Mouse (Mus musculus) limb, embryonic 12.5 days (tissue): Measurements from ENCODE around the gene Arrdc2. TPM values are rescaled to one million over a fixed set of nuclear protein-coding genes. Genes with fewer than 3 reads are reported as not detected.

Experiments
- ATAC-seq: fragments of 200-750 bp; cut with Nextera tagmentation; 2 replicates; pipeline ENCODE4 v1.8.0; 2017; ENCODE audit warnings: low read depth, moderate TSS enrichment; ENCODE audit not compliant: insufficient number of reproducible peaks, insufficient read depth, low FRiP score, low TSS enrichment
- H3K27ac ChIP-seq: fragments of 300-500 bp; sonication (generic); 2 replicates; pipeline ENCODE4 v1.5.1; 2016; ENCODE audit warnings: mild to moderate bottlenecking, moderate library complexity
- H3K27me3 ChIP-seq: fragments of 300-500 bp; sonication (generic); 2 replicates; pipeline ENCODE4 v1.6.1; 2016; ENCODE audit warnings: mild to moderate bottlenecking, moderate library complexity
- H3K36me3 ChIP-seq: fragments of 300-500 bp; sonication (generic); 2 replicates; pipeline ENCODE4 v1.6.1; 2016; ENCODE audit warnings: mild to moderate bottlenecking, moderate library complexity
- H3K4me1 ChIP-seq: fragments of 300-500 bp; sonication (generic); replicated peaks from 2 replicates; pipeline ENCODE4 v1.6.1; 2016
- H3K4me2 ChIP-seq: fragments of 300-500 bp; sonication (generic); 2 replicates; pipeline ENCODE4 v1.6.1; 2016; ENCODE audit warnings: mild to moderate bottlenecking, moderate library complexity
- H3K4me3 ChIP-seq: fragments of 300-500 bp; sonication (generic); replicated peaks from 2 replicates; pipeline ENCODE4 v1.5.1; 2016; ENCODE audit warnings: mild to moderate bottlenecking
- H3K9ac ChIP-seq: fragments of 300-500 bp; sonication (generic); replicated peaks from 2 replicates; pipeline ENCODE4 v1.6.1; 2016; ENCODE audit warnings: mild to moderate bottlenecking, moderate library complexity
- H3K9me3 ChIP-seq: fragments of 300-500 bp; sonication (generic); 2 replicates; pipeline ENCODE4 v1.6.1; 2016; ENCODE audit warnings: mild to moderate bottlenecking, moderate library complexity
- WGBS: fragments of 180-500 bp; shearing (Covaris S2); methylation state at CpG from one replicate; pipeline ENCODE4 v1.1.7; 2016; 5-methylcytosine and 5-hydroxymethylcytosine counted together
- polyA plus RNA-seq: library from polyadenylated mRNA; unstranded; fragments of >200 nt; fragmentation: Nextera tagmentation; extraction: Ambion mirVana; gene quantifications from 2 replicates; pipeline ENCODE4 v1.2.1, GENCODE M21; 2016

Gene Arrdc2
- 5.3 and 6.4 TPM in 2 replicates for polyA plus RNA-seq

GRCm38 (mm10) chr8:70839408-70840351 lies at the start of gene Arrdc2:
Arrdc2 (minus strand) TSS chr8:70839720.
- peaks cover 11% of the 10 kb centered on the region for H3K36me3 ChIP-seq
- peak within 1 kb of the TSS; percentile 80 for H3K4me2 ChIP-seq
- peaks cover 16% of the 10 kb centered on the region for H3K4me1 ChIP-seq
- peak within 1 kb of the TSS; percentile 75 for H3K9ac ChIP-seq
- peak; percentile 96 for ATAC-seq
- H3K27ac ChIP-seq, result peak within 1 kb of the TSS; percentile 85
- H3K9me3 ChIP-seq, result no peaks in the 10 kb centered on the region
- peak within 1 kb of the TSS; percentile 67 for H3K4me3 ChIP-seq
- WGBS, result 3% methylated on average over 55 of the region's 55 CpGs
- peaks cover 5% of the 10 kb centered on the region; the same call in 1 of the 2 replicates for H3K27me3 ChIP-seq

GRCm38 (mm10) chr8:70887669-70888068 lies 48.1 kb upstream of the Arrdc2 start:
- H3K27me3 ChIP-seq, result peaks cover 59% of the 10 kb centered on the region
- WGBS, result 2% methylated on average over 16 of the region's 18 CpGs

GRCm38 (mm10) chr8:70885612-70886011 lies 46.1 kb upstream of the Arrdc2 start:
- H3K9me3 ChIP-seq, result no peaks in the 10 kb centered on the region
- H3K36me3 ChIP-seq, result no peaks in the 10 kb centered on the region
- no peak for ATAC-seq
- H3K4me3 ChIP-seq, result no peak overlapping the region
- H3K4me1 ChIP-seq, result peaks cover 6% of the 10 kb centered on the region
- no peak overlapping the region for H3K4me2 ChIP-seq
- no peak overlapping the region for H3K27ac ChIP-seq
- no peak overlapping the region for H3K9ac ChIP-seq
- H3K27me3 ChIP-seq, result peaks cover 38% of the 10 kb centered on the region
- 14% methylated on average over 12 of the region's 12 CpGs for WGBS

More at GRCm38 (mm10) chr8:70887669-70888068, 48.1 kb upstream of the Arrdc2 start:
- H3K4me1 ChIP-seq, result peaks cover 18% of the 10 kb centered on the region
- ATAC-seq, result no peak
- H3K9me3 ChIP-seq, result no peaks in the 10 kb centered on the region
- no peak overlapping the region for H3K9ac ChIP-seq
- no peak overlapping the region for H3K27ac ChIP-seq
- no peaks in the 10 kb centered on the region for H3K36me3 ChIP-seq
- no peak overlapping the region for H3K4me3 ChIP-seq
- 0 out of 2 replicates have a peak overlapping the region, but pooled peaks have one; percentile 13 for H3K4me2 ChIP-seq

- Histone ChIP-seq H3K9ac (no peak overlapping the region), H3K4me3 (no peak overlapping the region), H3K27me3 (peaks cover 31% of the 10 kb centered on the region), H3K4me2 (no peak overlapping the region), H3K36me3 (no peaks in the 10 kb centered on the region), H3K27ac (no peak overlapping the region), H3K4me1 (peaks cover 16% of the 10 kb centered on the region), H3K9me3 (no peaks in the 10 kb centered on the region)
- no peak for ATAC-seq
- WGBS, result 89% methylated on average over 10 of the region's 10 CpGs
Measured at GRCm38 (mm10) chr8:70884683-70885082, 45.2 kb upstream of the Arrdc2 start.

- H3K27me3 ChIP-seq, result peaks cover 27% of the 10 kb centered on the region
- H3K9ac ChIP-seq, result no peak overlapping the region
- ATAC-seq, result no peak
- H3K4me2 ChIP-seq, result no peak overlapping the region
- H3K27ac ChIP-seq, result no peak overlapping the region
- no peaks in the 10 kb centered on the region for H3K36me3 ChIP-seq
- H3K4me3 ChIP-seq, result no peak overlapping the region
- 87% methylated on average over 4 of the region's 4 CpGs for WGBS
- peaks cover 20% of the 10 kb centered on the region for H3K4me1 ChIP-seq
- H3K9me3 ChIP-seq, result no peaks in the 10 kb centered on the region
Measured at GRCm38 (mm10) chr8:70884186-70884585, 44.7 kb upstream of the Arrdc2 start.

GRCm38 (mm10) chr8:70880546-70880945 lies 41.0 kb upstream of the Arrdc2 start:
- no peaks in the 10 kb centered on the region for H3K9me3 ChIP-seq
- peaks cover 13% of the 10 kb centered on the region; the same call in 1 of the 2 replicates for H3K27me3 ChIP-seq
- peak overlapping the region; percentile 2; the same call in 1 of the 2 replicates for H3K4me2 ChIP-seq
- no peak overlapping the region for H3K4me3 ChIP-seq
- H3K9ac ChIP-seq, result 0 out of 2 replicates have a peak overlapping the region, but pooled peaks have one; percentile 12
- H3K36me3 ChIP-seq, result no peaks in the 10 kb centered on the region
- no peak for ATAC-seq
- H3K27ac ChIP-seq, result peak overlapping the region; percentile 54; the same call in 1 of the 2 replicates
- H3K4me1 ChIP-seq, result peaks cover 17% of the 10 kb centered on the region
- WGBS, result 29% methylated on average over 11 of the region's 11 CpGs

- Histone ChIP-seq H3K9ac (peak overlapping the region; percentile 40), H3K4me3 (no peak overlapping the region), H3K27ac (peak overlapping the region; percentile 54), H3K9me3 (no peaks in the 10 kb centered on the region), H3K36me3 (no peaks in the 10 kb centered on the region), H3K4me2 (peak overlapping the region; percentile 2; the same call in 1 of the 2 replicates), H3K4me1 (peaks cover 17% of the 10 kb centered on the region), H3K27me3 (peaks cover 10% of the 10 kb centered on the region; the same call in 1 of the 2 replicates)
- ATAC-seq, result peak; percentile 32; the same call in 1 of the 2 replicates
- WGBS, result 8% methylated on average over 4 of the region's 4 CpGs
Measured at GRCm38 (mm10) chr8:70880126-70880525, 40.6 kb upstream of the Arrdc2 start.

- Histone ChIP-seq H3K27ac (peak overlapping the region; percentile 54; the same call in 1 of the 2 replicates), H3K4me2 (no peak overlapping the region), H3K9ac (no peak overlapping the region), H3K4me3 (no peak overlapping the region), H3K4me1 (peaks cover 17% of the 10 kb centered on the region), H3K9me3 (no peaks in the 10 kb centered on the region), H3K36me3 (no peaks in the 10 kb centered on the region), H3K27me3 (peaks cover 5% of the 10 kb centered on the region; the same call in 1 of the 2 replicates)
- WGBS, result 51% methylated on average over 4 of the region's 4 CpGs
- no peak for ATAC-seq
Measured at GRCm38 (mm10) chr8:70879500-70879899, 40.0 kb upstream of the Arrdc2 start.

- Histone ChIP-seq H3K4me1 (peaks cover 17% of the 10 kb centered on the region), H3K36me3 (no peaks in the 10 kb centered on the region), H3K27me3 (peaks cover 5% of the 10 kb centered on the region; the same call in 1 of the 2 replicates), H3K9ac (no peak overlapping the region), H3K4me2 (no peak overlapping the region), H3K9me3 (no peaks in the 10 kb centered on the region), H3K27ac (no peak overlapping the region), H3K4me3 (no peak overlapping the region)
- ATAC-seq, result no peak
- WGBS, result 54% methylated on average over 2 of the region's 2 CpGs
Measured at GRCm38 (mm10) chr8:70878178-70878577, 38.7 kb upstream of the Arrdc2 start.

GRCm38 (mm10) chr8:70876382-70876781 lies 36.9 kb upstream of the Arrdc2 start:
- WGBS, result 51% methylated on average over 4 of the region's 4 CpGs
- Histone ChIP-seq H3K4me3 (no peak overlapping the region), H3K9ac (no peak overlapping the region), H3K4me2 (no peak overlapping the region), H3K27ac (no peak overlapping the region), H3K36me3 (no peaks in the 10 kb centered on the region), H3K9me3 (no peaks in the 10 kb centered on the region), H3K27me3 (peaks cover 5% of the 10 kb centered on the region; the same call in 1 of the 2 replicates), H3K4me1 (peaks cover 27% of the 10 kb centered on the region)
- ATAC-seq, result no peak

- no peak overlapping the region for H3K4me2 ChIP-seq
- H3K9ac ChIP-seq, result no peak overlapping the region
- 91% methylated on average over 13 of the region's 13 CpGs for WGBS
- no peaks in the 10 kb centered on the region for H3K9me3 ChIP-seq
- H3K36me3 ChIP-seq, result no peaks in the 10 kb centered on the region
- no peak overlapping the region for H3K27ac ChIP-seq
- 0 out of 2 replicates have a peak overlapping the region, but pooled peaks have one; percentile 89 for H3K4me3 ChIP-seq
- H3K27me3 ChIP-seq, result peaks cover 5% of the 10 kb centered on the region; the same call in 1 of the 2 replicates
- ATAC-seq, result no peak
- peaks cover 13% of the 10 kb centered on the region for H3K4me1 ChIP-seq
Measured at GRCm38 (mm10) chr8:70874441-70874840, 34.9 kb upstream of the Arrdc2 start.
